Mouse (Mus musculus): Measurements from ENCODE around the gene Obp2a.
"Not testable (repeated sequence)": the region's sequence is repeated elsewhere in the genome, so short reads cannot be mapped to it uniquely, and the experiment has no call there.

The Obp2a gene

GRCm38 (mm10) chr2:25709056-25709455 lies 9.2 kb downstream of the Obp2a start:
- intact Hi-C loops (cut with DNase I) = not testable (repeated sequence)

- intact Hi-C loops (cut with DNase I) = not testable (repeated sequence)
These were observed 9.9 kb downstream of the Obp2a start for GRCm38 (mm10) chr2:25709791-25710190.

- intact Hi-C loops (cut with DNase I) = not testable (repeated sequence)
These were observed 11.8 kb downstream of the Obp2a start for GRCm38 (mm10) chr2:25711641-25712040.

GRCm38 (mm10) chr2:25717222-25717621 lies 17.4 kb downstream of the Obp2a start:
- intact Hi-C loops (cut with DNase I) = no loop called here

GRCm38 (mm10) chr2:25733199-25733930 lies 33.5 kb downstream of the Obp2a start:
- intact Hi-C loops (cut with DNase I) = no loop called here

- intact Hi-C loops (cut with DNase I) = not testable (repeated sequence)
These were observed 36.9 kb downstream of the Obp2a start, which contains the start of gene Obp2b for GRCm38 (mm10) chr2:25736709-25737108. Obp2b (plus strand) TSS chr2:25737009.

- intact Hi-C loops (cut with DNase I) = no loop called here
These were observed 41.8 kb downstream of the Obp2a start for GRCm38 (mm10) chr2:25741671-25742070.

Data from adrenal gland (tissue).